Mouse (Mus musculus) MEL (cell line): ENCODE results near the gene Sri.

Experiments used
- CHD2 ChIP-seq: IDR thresholded peaks from 2 replicates; pipeline ENCODE4 v1.6.1; 2011; ENCODE audit warnings: low read length, improper control_type of control experiment
- CTCF ChIP-seq, 3 experiments: IDR thresholded peaks in 2 of 3; conservative IDR thresholded peaks in 1 of 3; 2 replicates each; pipeline ENCODE4 v1.5.1; 2011 to 2012; ENCODE audit warnings: low read length in 3 of 3, low read depth in 2 of 3, mild to moderate bottlenecking in 2 of 3, improper control_type of control experiment in 1 of 3, inconsistent platforms in 1 of 3, mixed read lengths in 1 of 3, moderate library complexity in 1 of 3; ENCODE audit not compliant: control insufficient read depth in 1 of 3, insufficient read depth in 1 of 3, poor library complexity in 1 of 3, severe bottlenecking in 1 of 3
- E2F4 ChIP-seq: IDR thresholded peaks from 2 replicates; pipeline ENCODE4 v1.6.1; 2011; ENCODE audit warnings: low read depth, low read length, improper control_type of control experiment, borderline replicate concordance
- EP300 ChIP-seq, 2 experiments: IDR thresholded peaks; 2 replicates each; pipeline ENCODE4 v1.6.1; 2011; ENCODE audit warnings: improper control_type of control experiment in 2 of 2, low read length in 2 of 2, low read depth in 1 of 2, mild to moderate bottlenecking in 1 of 2
- HCFC1 ChIP-seq: IDR thresholded peaks from 2 replicates; pipeline ENCODE4 v1.6.1; 2012; ENCODE audit warnings: low read depth, mild to moderate bottlenecking, inconsistent platforms, low read length, improper control_type of control experiment, moderate library complexity
- KAT2A ChIP-seq: conservative IDR thresholded peaks from 2 replicates; pipeline ENCODE4 v1.6.1; 2012; ENCODE audit warnings: low read depth, low read length, improper control_type of control experiment, inconsistent platforms
- MAX ChIP-seq: IDR thresholded peaks from 2 replicates; pipeline ENCODE4 v1.6.1; 2011; ENCODE audit warnings: low read length, improper control_type of control experiment
- NELFE ChIP-seq: IDR thresholded peaks from 2 replicates; pipeline ENCODE4 v1.6.1; 2011; ENCODE audit warnings: low read depth, low read length, improper control_type of control experiment
- POLR2A ChIP-seq, 2 experiments: IDR thresholded peaks; 2 replicates each; pipeline ENCODE4 v1.6.1; 2011 to 2012; ENCODE audit warnings: low read length in 2 of 2, mild to moderate bottlenecking in 2 of 2, control low read depth in 1 of 2, improper control_type of control experiment in 1 of 2, low read depth in 1 of 2, moderate library complexity in 1 of 2; ENCODE audit not compliant: control insufficient read depth in 1 of 2, insufficient read depth in 1 of 2, poor library complexity in 1 of 2
- RCOR1 ChIP-seq: IDR thresholded peaks from 2 replicates; pipeline ENCODE4 v1.6.1; 2012; ENCODE audit warnings: low read depth, mild to moderate bottlenecking, inconsistent platforms, low read length, improper control_type of control experiment
- TBP ChIP-seq: IDR thresholded peaks from 2 replicates; pipeline ENCODE4 v1.8.0; 2011; ENCODE audit warnings: low read depth, low read length, improper control_type of control experiment
- USF1 ChIP-seq: IDR thresholded peaks from 2 replicates; pipeline ENCODE4 v1.6.1; 2014; ENCODE audit warnings: low read depth, mild to moderate bottlenecking, inconsistent platforms, low read length, improper control_type of control experiment, moderate library complexity
- ZKSCAN1 ChIP-seq: IDR thresholded peaks from 2 replicates; pipeline ENCODE4 v1.6.1; 2012; ENCODE audit warnings: low read depth, mild to moderate bottlenecking, inconsistent platforms, low read length, improper control_type of control experiment, moderate library complexity

DNA sequence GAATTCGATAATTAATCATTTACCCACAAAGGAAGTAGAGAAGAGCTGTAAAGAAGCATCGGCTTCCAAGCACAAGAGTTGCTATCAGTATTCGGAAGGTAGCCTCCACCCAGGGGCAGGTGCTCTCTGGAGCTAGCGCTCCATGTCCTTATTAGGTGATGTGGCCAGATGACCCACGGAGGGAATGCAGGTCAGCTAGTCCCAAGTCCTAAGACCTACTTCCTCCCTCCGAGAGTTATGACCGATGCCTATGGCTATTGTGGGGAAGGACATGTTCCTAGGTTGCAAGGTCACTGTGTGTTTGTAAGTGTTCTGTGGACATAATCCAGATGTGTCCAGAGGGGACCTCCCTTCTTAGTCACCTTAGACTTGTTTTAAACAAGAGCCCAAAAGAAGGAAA, 12.2 kb downstream of the Sri start:
- no peak for TF ChIP-seq TBP
- TF ChIP-seq EP300 (IDR thresholded peaks at IDR 0.05; ENCODE audit: low read depth in 1 of 2, low read length in 2 of 2) = no peak
- no peak for TF ChIP-seq ZKSCAN1
- no peak for TF ChIP-seq CHD2
- TF ChIP-seq E2F4 = no peak
- no peak for TF ChIP-seq CTCF (IDR thresholded peaks at IDR 0.05 in 2 of 3, conservative IDR thresholded peaks at IDR 0.05 in 1 of 3; ENCODE audit: control insufficient read depth in 1 of 3, insufficient read depth in 1 of 3, low read depth in 2 of 3, low read length in 3 of 3, poor library complexity in 1 of 3, severe bottlenecking in 1 of 3)
- no peak for TF ChIP-seq POLR2A (IDR thresholded peaks at IDR 0.05; ENCODE audit: control insufficient read depth in 1 of 2, insufficient read depth in 1 of 2, low read depth in 1 of 2, low read length in 2 of 2, poor library complexity in 1 of 2)
- TF ChIP-seq MAX = no peak
- TF ChIP-seq NELFE = no peak
- no peak for TF ChIP-seq RCOR1
- no peak for TF ChIP-seq KAT2A
- no peak for TF ChIP-seq HCFC1
- TF ChIP-seq USF1 = no peak
